Mouse (Mus musculus): ENCODE measurements around the gene Tomm5.
"Not testable (repeated sequence)": the region's sequence is repeated elsewhere in the genome, so short reads cannot be mapped to it uniquely, and the experiment has no call there.

The Tomm5 gene

GRCm38 (mm10) chr4:45107601-45108277, at the start of gene Tomm5:
TSS of gene Tomm5 (minus strand) at chr4:45108114.
- peak; percentile 74 for DNase-seq (ENCODE audit: low spot score)

- DNase-seq (ENCODE audit: low spot score): no peak
Observed at GRCm38 (mm10) chr4:45156433-45156832, 48.5 kb upstream of the Tomm5 start.

GRCm38 (mm10) chr4:45143005-45143404, 35.1 kb upstream of the Tomm5 start:
- DNase-seq (ENCODE audit: low spot score): no peak

- no peak for DNase-seq (ENCODE audit: low spot score)
Observed at GRCm38 (mm10) chr4:45142411-45142810, 34.5 kb upstream of the Tomm5 start.

- no peak for DNase-seq (ENCODE audit: low spot score)
Observed at GRCm38 (mm10) chr4:45141835-45142234, 33.9 kb upstream of the Tomm5 start.

- DNase-seq (ENCODE audit: low spot score): no peak
Observed at GRCm38 (mm10) chr4:45137636-45138035, 29.7 kb upstream of the Tomm5 start.

GRCm38 (mm10) chr4:45134471-45134870, 26.6 kb upstream of the Tomm5 start:
- no peak for DNase-seq (ENCODE audit: low spot score)

- no peak for DNase-seq (ENCODE audit: low spot score)
Observed at GRCm38 (mm10) chr4:45131021-45131420, 23.1 kb upstream of the Tomm5 start.

GRCm38 (mm10) chr4:45121311-45121710, 13.4 kb upstream of the Tomm5 start:
- no peak for DNase-seq (ENCODE audit: low spot score)

GRCm38 (mm10) chr4:45108456-45109110, 669 bp upstream of the Tomm5 start:
- DNase-seq (ENCODE audit: low spot score): no peak

GRCm38 (mm10) chr4:45107066-45107465, 848 bp downstream of the Tomm5 start:
- no peak for DNase-seq (ENCODE audit: low spot score)

- no peak for DNase-seq (ENCODE audit: low spot score)
Observed at GRCm38 (mm10) chr4:45106409-45106808, 1.5 kb downstream of the Tomm5 start.

- peak; percentile 58 for DNase-seq (ENCODE audit: low spot score)
Observed at GRCm38 (mm10) chr4:45097198-45097872, 10.6 kb downstream of the Tomm5 start.

- no peak for DNase-seq (ENCODE audit: low spot score)
Observed at GRCm38 (mm10) chr4:45084895-45085290, 23.0 kb downstream of the Tomm5 start.

- peak; percentile 86 for DNase-seq (ENCODE audit: low spot score)
Observed at GRCm38 (mm10) chr4:45084021-45084894, 23.7 kb downstream of the Tomm5 start, which contains the start of gene Fbxo10. TSS of gene Fbxo10 (minus strand) at chr4:45084604.

GRCm38 (mm10) chr4:45083487-45083886, 24.4 kb downstream of the Tomm5 start:
- no peak for DNase-seq (ENCODE audit: low spot score)

GRCm38 (mm10) chr4:45082951-45083350, 25.0 kb downstream of the Tomm5 start:
- DNase-seq (ENCODE audit: low spot score): no peak

- DNase-seq (ENCODE audit: low spot score): not testable (repeated sequence)
Observed at GRCm38 (mm10) chr4:45081041-45081440, 26.9 kb downstream of the Tomm5 start.

- no peak for DNase-seq (ENCODE audit: low spot score)
Observed at GRCm38 (mm10) chr4:45073544-45073943, 34.4 kb downstream of the Tomm5 start.

- DNase-seq (ENCODE audit: low spot score): no peak
Observed at GRCm38 (mm10) chr4:45072261-45072973, 35.5 kb downstream of the Tomm5 start.

GRCm38 (mm10) chr4:45067742-45068141, 40.2 kb downstream of the Tomm5 start:
- DNase-seq (ENCODE audit: low spot score): no peak

All from spleen, adult 12 weeks (tissue).